Mouse (Mus musculus) pancreas, adult 10 weeks (tissue): ENCODE results near the gene Podxl. TPM values are rescaled to one million over a fixed set of nuclear protein-coding genes. Genes with fewer than 3 reads are reported as not detected.

Experiments used
- polyA plus RNA-seq: library from polyadenylated mRNA; stranded (reverse); fragments of 350-450 nt; fragmentation: Illumina TruSeq; extraction: RNeasy Lipid Tissue Mini Kit (QIAGEN cat#74804); gene quantifications from one replicate; pipeline ENCODE4 v1.2.3, GENCODE M21; 2015; ENCODE audit warnings: low read depth, low replicate concordance; ENCODE audit not compliant: insufficient read depth

The Podxl gene
- polyA plus RNA-seq: 48.3 TPM

DNA sequence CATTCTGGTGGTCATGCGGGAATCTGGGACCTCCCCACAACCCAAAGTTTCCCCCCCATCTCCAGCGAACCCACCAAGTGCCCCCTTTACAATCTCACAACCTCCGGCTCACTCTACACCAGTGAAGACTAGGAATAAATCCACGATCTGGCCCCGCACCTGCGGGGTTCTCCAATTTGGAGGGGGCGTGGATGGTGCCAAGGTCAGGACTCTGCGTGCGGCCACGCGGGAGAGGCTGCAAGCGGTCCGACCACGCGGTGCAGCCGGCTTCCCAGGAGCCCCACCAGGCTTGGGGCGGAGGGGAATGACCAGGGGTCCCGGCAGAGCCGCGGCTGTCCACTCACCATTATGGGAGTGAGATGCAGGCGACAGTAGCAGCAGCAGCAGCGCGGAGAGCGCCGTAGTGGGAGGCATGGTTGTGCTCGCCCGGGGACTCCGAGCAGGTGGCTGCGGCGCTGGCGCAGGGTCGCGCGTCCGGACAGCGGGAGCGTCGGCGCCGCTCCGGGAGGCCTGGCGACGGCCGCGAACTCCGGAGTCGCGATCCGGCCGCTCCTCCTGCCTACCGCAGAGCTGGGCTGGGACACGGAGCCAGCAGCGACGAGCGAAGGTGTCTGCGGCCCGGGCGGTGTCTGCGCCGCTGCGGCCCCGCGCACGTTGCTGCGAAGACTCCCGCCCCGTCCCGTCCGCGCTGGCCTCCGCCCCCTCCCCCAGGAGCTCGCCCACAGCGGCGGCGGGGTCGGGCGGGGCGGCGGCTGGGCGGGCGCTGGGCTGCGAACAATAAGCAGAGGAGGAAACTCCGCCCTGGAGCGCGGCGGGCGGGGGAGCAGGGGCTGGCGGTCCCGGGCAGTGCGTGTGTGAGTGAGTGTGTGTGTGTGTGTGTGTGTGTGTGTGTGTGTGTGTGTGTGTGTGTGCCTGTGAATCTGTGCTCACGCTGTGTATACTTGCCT lies at the start of gene Podxl:
Gene Podxl, minus strand, starts transcription at position 747 of the 947 bp plus-strand sequence.

Other genes with a start within 250 kb of the Podxl start
- 28.7 TPM for gene Mkln1, start 165.2 kb downstream of the Podxl start, polyA plus RNA-seq